Mouse (Mus musculus): ENCODE measurements at regions not wholly inside any gene's neighbourhood (a gene's known extent, or its start where the extent isn't known, plus 50 kb on each side); places are given as distances from the start of the nearest gene placed in this dataset.

DNA sequence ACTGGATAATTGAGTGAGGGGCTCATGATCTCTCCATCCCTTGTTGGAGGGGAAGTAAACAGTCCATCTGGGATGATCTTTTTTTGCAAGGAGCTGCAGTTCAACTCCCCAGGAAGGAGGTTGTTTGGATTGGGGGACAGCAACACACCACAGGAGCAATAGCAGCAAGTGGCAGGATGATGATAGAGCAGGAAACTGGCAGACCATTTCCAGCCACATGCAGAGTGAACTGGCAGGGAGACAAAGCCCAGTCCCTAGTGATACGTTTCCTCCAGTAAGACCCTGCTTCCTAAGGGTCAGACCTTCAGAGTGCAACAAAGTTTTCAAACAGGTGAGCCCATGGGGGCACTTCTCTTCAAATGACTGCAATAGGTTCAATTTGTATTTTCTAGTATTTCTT is 91.2 kb downstream of the Arrdc3 start:
- TF ChIP-seq POLR2A (IDR thresholded peaks at IDR 0.05; ENCODE audit: insufficient read length, low read depth) (no peak), CEBPB (IDR thresholded peaks at IDR 0.05; ENCODE audit: insufficient read depth, poor library complexity, severe bottlenecking) (no peak), MYOD1 (IDR thresholded peaks at IDR 0.05; ENCODE audit: control insufficient read depth in 1 of 3, insufficient read length in 2 of 3, low read depth in 2 of 3) (no peak), E2F4 (IDR thresholded peaks at IDR 0.05; ENCODE audit: insufficient read depth) (no peak)
